Mouse (Mus musculus) embryonic fibroblast, embryonic 13.5 days (primary cell): ENCODE measurements around the gene Phf23.

Source experiments
- CTCF ChIP-seq: IDR thresholded peaks from 2 replicates; pipeline ENCODE4 v1.5.1; 2011; ENCODE audit warnings: mild to moderate bottlenecking, control low read depth, low read length, moderate library complexity, borderline replicate concordance; ENCODE audit not compliant: insufficient read depth
- POLR2A ChIP-seq: IDR thresholded peaks from 2 replicates; pipeline ENCODE4 v1.6.1; 2011; ENCODE audit warnings: low read depth, mild to moderate bottlenecking, control low read depth, low read length, moderate library complexity

- TF ChIP-seq CTCF (no peak), POLR2A (no peak)
Measured at GRCm38 (mm10) chr11:69983377-69983776, 12.2 kb upstream of the Phf23 start.
